Mouse (Mus musculus): ENCODE results near the gene Lrrn2. TPM values are rescaled to one million over a fixed set of nuclear protein-coding genes. Genes with fewer than 3 reads are reported as not detected.

Gene Lrrn2
- polyA plus RNA-seq, 1 experiment = not detected

- Histone ChIP-seq H3K4me1 (ENCODE audit: control insufficient read depth, insufficient read depth, low read length) (no peaks in the 10 kb centered on the region), H3K4me3 (replicated peaks; ENCODE audit: control insufficient read depth, low read depth, low read length) (no peak overlapping the region), H3K27ac (ENCODE audit: control insufficient read depth, insufficient read depth, low read depth, low read length, poor library complexity) (no peak overlapping the region)
- 62% methylated on average over 8 of the region's 8 CpGs for whole genome bisulfite sequencing
- no peak for TF ChIP-seq POLR2A (IDR thresholded peaks at IDR 0.05; ENCODE audit: borderline replicate concordance, control insufficient read depth, low read depth, low read length)
- no peak for TF ChIP-seq CTCF (IDR thresholded peaks at IDR 0.05; ENCODE audit: control insufficient read depth, insufficient read depth, low read length)
Measured at GRCm38 (mm10) chr1:132945826-132946225, 65.8 kb downstream of the Lrrn2 start.

- WGBS = 63% methylated on average over 7 of the region's 7 CpGs
- no peaks in the 10 kb centered on the region for H3K4me1 ChIP-seq (ENCODE audit: control insufficient read depth, insufficient read depth, low read length)
- no peak overlapping the region for H3K4me3 ChIP-seq (replicated peaks; ENCODE audit: control insufficient read depth, low read depth, low read length)
- TF ChIP-seq POLR2A (IDR thresholded peaks at IDR 0.05; ENCODE audit: borderline replicate concordance, control insufficient read depth, low read depth, low read length) = no peak
- no peak for TF ChIP-seq CTCF (IDR thresholded peaks at IDR 0.05; ENCODE audit: control insufficient read depth, insufficient read depth, low read length)
- H3K27ac ChIP-seq (ENCODE audit: control insufficient read depth, insufficient read depth, low read depth, low read length, poor library complexity) = no peak overlapping the region
Measured at GRCm38 (mm10) chr1:132947811-132948210, 67.7 kb downstream of the Lrrn2 start.

DNA sequence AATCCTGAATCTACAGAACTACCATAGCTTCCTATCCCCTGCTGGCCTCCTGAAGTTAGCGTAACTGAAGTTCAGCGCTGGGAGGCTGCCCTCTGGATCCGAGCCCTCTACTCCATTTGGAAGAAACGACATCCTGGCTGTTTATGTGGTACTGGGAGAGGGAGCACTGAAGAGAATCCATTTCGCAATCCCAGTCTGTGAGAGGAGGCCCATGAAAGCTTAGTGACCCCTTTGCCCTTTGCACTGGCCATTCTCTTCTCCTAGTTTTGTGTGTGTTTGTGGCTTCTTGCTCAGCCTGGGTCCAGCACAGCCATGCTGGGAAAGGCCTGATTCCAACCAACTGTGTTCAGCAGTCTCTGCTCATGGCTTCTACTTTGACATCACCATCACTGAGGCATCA, 76.7 kb downstream of the Lrrn2 start:
- Histone ChIP-seq H3K27ac (ENCODE audit: control insufficient read depth, insufficient read depth, low read depth, low read length, poor library complexity) (no peak overlapping the region), H3K4me1 (ENCODE audit: control insufficient read depth, insufficient read depth, low read length) (no peaks in the 10 kb centered on the region), H3K4me3 (replicated peaks; ENCODE audit: control insufficient read depth, low read depth, low read length) (no peak overlapping the region)
- TF ChIP-seq POLR2A (IDR thresholded peaks at IDR 0.05; ENCODE audit: borderline replicate concordance, control insufficient read depth, low read depth, low read length) (no peak), CTCF (IDR thresholded peaks at IDR 0.05; ENCODE audit: control insufficient read depth, insufficient read depth, low read length) (no peak)
- 78% methylated on average over 5 of the region's 5 CpGs for WGBS

DNA sequence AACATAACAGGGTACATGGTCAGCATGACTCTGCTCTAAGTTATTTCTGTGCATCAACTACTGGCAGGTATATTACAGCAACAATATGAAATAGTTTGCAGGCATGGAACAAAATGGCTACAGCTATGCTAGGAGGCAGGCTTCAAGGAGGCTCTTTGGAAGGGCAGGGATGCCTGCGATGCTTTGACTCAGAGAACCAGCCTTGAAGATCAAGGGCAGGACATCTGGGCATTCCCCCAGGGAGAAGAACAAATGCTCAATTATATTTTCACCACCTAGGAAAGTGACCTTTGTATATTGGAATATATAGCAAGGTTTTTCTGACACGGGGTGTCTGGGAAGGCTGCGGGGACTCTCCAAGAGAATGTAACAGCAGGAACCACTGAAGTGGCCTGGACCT, 81.7 kb downstream of the Lrrn2 start:
- Histone ChIP-seq H3K27ac (ENCODE audit: control insufficient read depth, insufficient read depth, low read depth, low read length, poor library complexity) (no peak overlapping the region), H3K4me3 (replicated peaks; ENCODE audit: control insufficient read depth, low read depth, low read length) (no peak overlapping the region), H3K4me1 (ENCODE audit: control insufficient read depth, insufficient read depth, low read length) (no peaks in the 10 kb centered on the region)
- 90% methylated on average over 3 of the region's 3 CpGs for WGBS
- TF ChIP-seq CTCF (IDR thresholded peaks at IDR 0.05; ENCODE audit: control insufficient read depth, insufficient read depth, low read length) (no peak), POLR2A (IDR thresholded peaks at IDR 0.05; ENCODE audit: borderline replicate concordance, control insufficient read depth, low read depth, low read length) (no peak)

- no peak overlapping the region for H3K27ac ChIP-seq (ENCODE audit: control insufficient read depth, insufficient read depth, low read depth, low read length, poor library complexity)
- no peaks in the 10 kb centered on the region for H3K4me1 ChIP-seq (ENCODE audit: control insufficient read depth, insufficient read depth, low read length)
- H3K4me3 ChIP-seq (replicated peaks; ENCODE audit: control insufficient read depth, low read depth, low read length) = no peak overlapping the region
- TF ChIP-seq CTCF (IDR thresholded peaks at IDR 0.05; ENCODE audit: control insufficient read depth, insufficient read depth, low read length) (no peak), POLR2A (IDR thresholded peaks at IDR 0.05; ENCODE audit: borderline replicate concordance, control insufficient read depth, low read depth, low read length) (no peak)
- 72% methylated on average over 2 of the region's 2 CpGs for WGBS
Measured at GRCm38 (mm10) chr1:132964106-132964505, 84.0 kb downstream of the Lrrn2 start.

DNA sequence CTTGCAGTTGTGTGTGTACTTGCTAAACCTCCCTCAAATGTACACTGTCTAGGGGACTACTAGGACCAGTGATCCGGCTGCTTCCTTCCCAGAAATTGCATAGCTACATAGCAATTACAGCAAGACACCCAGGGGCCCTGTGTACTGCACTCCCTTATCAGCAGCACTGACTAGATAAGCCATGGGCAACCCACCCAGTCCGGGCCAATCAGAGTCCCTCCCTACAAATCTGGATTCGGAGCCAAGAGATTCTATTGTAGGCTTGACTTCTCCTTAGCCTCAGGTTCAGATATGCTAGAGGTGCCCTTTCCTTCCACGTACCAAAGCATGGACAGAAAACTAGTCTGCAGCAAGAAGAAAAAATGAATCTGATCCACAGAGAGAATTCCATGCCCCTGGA, 84.6 kb downstream of the Lrrn2 start:
- H3K4me1 ChIP-seq (ENCODE audit: control insufficient read depth, insufficient read depth, low read length) = no peaks in the 10 kb centered on the region; the same call in 1 of the 2 replicates
- WGBS = 68% methylated on average over 4 of the region's 4 CpGs
- H3K27ac ChIP-seq (ENCODE audit: control insufficient read depth, insufficient read depth, low read depth, low read length, poor library complexity) = no peak overlapping the region
- TF ChIP-seq CTCF (IDR thresholded peaks at IDR 0.05; ENCODE audit: control insufficient read depth, insufficient read depth, low read length) = no peak
- no peak for TF ChIP-seq POLR2A (IDR thresholded peaks at IDR 0.05; ENCODE audit: borderline replicate concordance, control insufficient read depth, low read depth, low read length)
- H3K4me3 ChIP-seq (replicated peaks; ENCODE audit: control insufficient read depth, low read depth, low read length) = no peak overlapping the region

- H3K4me3 ChIP-seq (replicated peaks; ENCODE audit: control insufficient read depth, low read depth, low read length) = no peak overlapping the region
- WGBS = 25% methylated on average over 6 of the region's 6 CpGs
- TF ChIP-seq CTCF (IDR thresholded peaks at IDR 0.05; ENCODE audit: control insufficient read depth, insufficient read depth, low read length) (peak; percentile 77), POLR2A (IDR thresholded peaks at IDR 0.05; ENCODE audit: borderline replicate concordance, control insufficient read depth, low read depth, low read length) (no peak)
- no peaks in the 10 kb centered on the region; the same call in 1 of the 2 replicates for H3K4me1 ChIP-seq (ENCODE audit: control insufficient read depth, insufficient read depth, low read length)
- no peak overlapping the region for H3K27ac ChIP-seq (ENCODE audit: control insufficient read depth, insufficient read depth, low read depth, low read length, poor library complexity)
Measured at GRCm38 (mm10) chr1:132968659-132969058, 88.6 kb downstream of the Lrrn2 start.

DNA sequence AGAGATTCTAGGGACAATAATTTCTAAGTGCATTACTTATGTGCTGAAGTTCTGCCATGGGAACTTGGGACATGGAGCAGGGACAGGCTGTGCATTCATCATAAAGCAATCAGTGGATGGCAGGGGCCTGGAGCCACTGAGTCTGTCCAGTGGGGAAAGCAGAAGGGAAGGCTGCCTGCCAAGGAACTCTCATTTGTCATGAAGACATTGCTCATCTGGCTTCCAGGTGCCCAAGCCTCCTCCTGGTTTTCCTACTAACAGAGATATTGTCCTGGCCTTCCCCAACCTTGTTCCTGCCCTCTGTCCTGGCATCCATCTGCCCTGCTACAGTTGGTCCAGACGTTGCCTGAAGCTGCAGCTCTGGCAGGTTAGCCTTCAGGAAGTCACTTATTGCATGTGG, 97.3 kb downstream of the Lrrn2 start:
- WGBS = 42% methylated on average over 1 of the region's 1 CpGs

GRCm38 (mm10) chr1:132981232-132981631, 101.2 kb downstream of the Lrrn2 start:
- whole genome bisulfite sequencing = 85% methylated on average over 6 of the region's 6 CpGs
- H3K4me1 ChIP-seq (ENCODE audit: control insufficient read depth, insufficient read depth, low read length) = no peaks in the 10 kb centered on the region
- H3K4me3 ChIP-seq (replicated peaks; ENCODE audit: control insufficient read depth, low read depth, low read length) = no peak overlapping the region
- H3K27ac ChIP-seq (ENCODE audit: control insufficient read depth, insufficient read depth, low read depth, low read length, poor library complexity) = no peak overlapping the region
- no peak for TF ChIP-seq CTCF (IDR thresholded peaks at IDR 0.05; ENCODE audit: control insufficient read depth, insufficient read depth, low read length)

More for the DNA sequence above, 97.3 kb downstream of the Lrrn2 start:
- H3K4me3 ChIP-seq (replicated peaks; ENCODE audit: control insufficient read depth, low read depth, low read length) = no peak overlapping the region
- TF ChIP-seq CTCF (IDR thresholded peaks at IDR 0.05; ENCODE audit: control insufficient read depth, insufficient read depth, low read length) = no peak
- no peak for TF ChIP-seq POLR2A (IDR thresholded peaks at IDR 0.05; ENCODE audit: borderline replicate concordance, control insufficient read depth, low read depth, low read length)
- H3K4me1 ChIP-seq (ENCODE audit: control insufficient read depth, insufficient read depth, low read length) = no peaks in the 10 kb centered on the region
- H3K27ac ChIP-seq (ENCODE audit: control insufficient read depth, insufficient read depth, low read depth, low read length, poor library complexity) = no peak overlapping the region
